Comparison of ENCODE assay signal across 9 mouse cellular contexts in the genomic region with DNA sequence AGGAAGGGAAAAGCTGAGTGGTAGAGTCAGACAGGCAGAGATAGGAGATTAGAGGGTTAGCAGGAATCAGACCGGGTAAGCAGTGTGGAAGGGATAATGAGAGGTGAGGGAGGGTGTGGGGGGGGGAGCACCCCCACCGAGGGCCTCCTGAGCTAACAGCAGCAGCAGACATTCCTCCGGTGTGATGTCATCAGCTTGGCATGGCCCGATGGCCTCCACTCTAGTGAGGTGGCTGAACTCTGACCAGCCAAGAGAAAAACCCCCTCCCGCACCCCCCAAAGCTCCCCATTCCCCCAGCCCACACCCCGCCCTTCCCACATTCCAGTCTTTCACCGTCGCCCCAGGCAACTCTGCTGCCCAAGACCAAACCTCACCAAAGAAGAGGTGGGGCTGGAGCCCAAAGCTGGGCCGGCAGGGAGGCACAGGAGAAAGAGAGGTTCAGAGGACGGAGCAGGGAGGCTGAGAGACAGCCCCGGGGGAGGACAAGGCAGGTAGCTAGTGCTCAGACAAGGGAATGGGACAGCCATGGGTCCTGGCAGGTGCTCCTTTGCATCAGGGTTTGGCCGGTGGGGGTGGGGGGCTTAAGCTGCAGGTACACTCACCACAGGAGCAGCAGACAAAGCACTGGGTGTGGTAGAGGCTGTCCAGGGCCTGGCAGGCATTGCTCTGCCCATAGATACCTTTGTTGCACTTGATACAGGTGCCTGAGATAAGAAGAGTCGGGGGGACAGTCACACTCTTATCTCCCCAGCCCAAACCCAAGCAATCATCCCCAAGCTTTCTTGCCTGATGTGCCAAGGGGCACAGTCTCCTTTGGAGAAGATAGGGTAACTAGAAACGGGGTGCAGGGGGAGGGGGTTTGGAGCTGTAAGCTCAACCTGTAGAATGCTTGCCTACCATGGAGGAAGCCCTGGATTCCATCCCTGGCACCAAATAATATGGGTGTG. TPM values are rescaled to one million over a fixed set of nuclear protein-coding genes. Genes with fewer than 3 reads are reported as not detected.
DNase-seq lines count a peak whose midpoint lies in the region; ATAC-seq and TF ChIP-seq lines count a peak whose summit lies in the region.
"Had no signal": no experiment of that assay in that cellular context is flagged by ENCODE, and none has a peak within 500 bp of the region (broad histone marks: within the 10 kb centered on the region; RNA-seq: fewer than 3 reads in every experiment).

No protein-coding gene starts in this region.

- peak overlapping the region; percentile 98 for H3K4me3 ChIP-seq in embryonic facial prominence, embryonic 11.5 days (ENCODE audit: low read depth, low read length)
- H3K4me3 ChIP-seq in hindbrain, embryonic 16.5 days (ENCODE audit: low read length), result no peak overlapping the region
- no peak overlapping the region for H3K4me3 ChIP-seq in liver, embryonic 14.5 days (ENCODE audit: insufficient read depth in 1 of 2, low read depth in 2 of 2, low read length in 2 of 2)
- 0 out of 2 replicates have a peak overlapping the region, but pooled peaks have one; percentile 9 for H3K4me3 ChIP-seq in neural tube, embryonic 15.5 days (replicated peaks)
- H3K4me3 ChIP-seq: erythroblast, embryonic 14.5 days had no signal

- H3K27me3 ChIP-seq in embryonic facial prominence, embryonic 11.5 days (ENCODE audit: control insufficient read depth, insufficient read depth, low read length), result no peaks in the 10 kb centered on the region
- H3K27me3 ChIP-seq in hindbrain, embryonic 16.5 days (replicated peaks; ENCODE audit: control insufficient read depth, insufficient read depth, low read length), result peaks cover 19% of the 10 kb centered on the region
- H3K27me3 ChIP-seq in liver, embryonic 14.5 days (ENCODE audit: control insufficient read depth, insufficient read depth, low read length), result peaks cover 48% of the 10 kb centered on the region
- peaks cover 36% of the 10 kb centered on the region for H3K27me3 ChIP-seq in neural tube, embryonic 15.5 days (replicated peaks)

- peak; percentile 32 for ATAC-seq in embryonic facial prominence, embryonic 11.5 days (replicated peaks; ENCODE audit: insufficient number of reproducible peaks, low FRiP score, low TSS enrichment, low read depth)
- ATAC-seq in hindbrain, embryonic 16.5 days, result no peak
- ATAC-seq in liver, embryonic 14.5 days (ENCODE audit: insufficient read depth), result peak; percentile 23; the same call in 1 of the 2 replicates
- no peak for ATAC-seq in neural tube, embryonic 15.5 days (ENCODE audit: low FRiP score)
- no peak for ATAC-seq in frontal cortex, adult (ENCODE audit: low TSS enrichment)

- no peaks in the 10 kb centered on the region for H3K9me3 ChIP-seq in embryonic facial prominence, embryonic 11.5 days (replicated peaks; ENCODE audit: control insufficient read depth, low read length)
- no peaks in the 10 kb centered on the region for H3K9me3 ChIP-seq in hindbrain, embryonic 16.5 days (ENCODE audit: control insufficient read depth, low read length)
- no peaks in the 10 kb centered on the region for H3K9me3 ChIP-seq in liver, embryonic 14.5 days (ENCODE audit: control insufficient read depth, low read length)
- no peaks in the 10 kb centered on the region for H3K9me3 ChIP-seq in neural tube, embryonic 15.5 days (replicated peaks)

- WGBS in embryonic facial prominence, embryonic 11.5 days, result 5% methylated on average over 14 of the region's 14 CpGs
- 7% methylated on average over 12 of the region's 14 CpGs for WGBS in hindbrain, embryonic 16.5 days
- 31% methylated on average over 14 of the region's 14 CpGs for WGBS in liver, embryonic 14.5 days (ENCODE audit: insufficient replicate concordance)
- 12% methylated on average over 14 of the region's 14 CpGs for WGBS in neural tube, embryonic 15.5 days

- peaks cover 16% of the 10 kb centered on the region for H3K4me1 ChIP-seq in embryonic facial prominence, embryonic 11.5 days (ENCODE audit: control insufficient read depth, insufficient read depth, low read length)
- H3K4me1 ChIP-seq in hindbrain, embryonic 16.5 days (ENCODE audit: control insufficient read depth, insufficient read depth, low read depth, low read length), result peaks cover 25% of the 10 kb centered on the region
- H3K4me1 ChIP-seq in liver, embryonic 14.5 days (replicated peaks; ENCODE audit: control insufficient read depth in 2 of 2, insufficient read depth in 2 of 2, low read length in 1 of 2), result peaks cover 4 to 18% of the 10 kb centered on the region in 2 experiments; a peak in 3 of 4 replicates
- peaks cover 59% of the 10 kb centered on the region for H3K4me1 ChIP-seq in neural tube, embryonic 15.5 days

- DNase-seq in Muller cell, postnatal 12 days (ENCODE audit: inconsistent ontology term), result peak; percentile 98
- peak; percentile 80 for DNase-seq in embryonic facial prominence, embryonic 11.5 days (ENCODE audit: low spot score)
- DNase-seq in liver, embryonic 14.5 days (ENCODE audit: low read depth in 3 of 3, low spot score in 3 of 3), result no peak
- no peak for DNase-seq in frontal cortex, postnatal 36 days (ENCODE audit: low spot score in 2 of 2)
- no peak for DNase-seq in left cerebral cortex, postnatal 36 days (ENCODE audit: low spot score in 2 of 2)

- peak overlapping the region; percentile 86 for H3K4me2 ChIP-seq in embryonic facial prominence, embryonic 11.5 days (ENCODE audit: low read depth, low read length)
- peak overlapping the region; percentile 20; the same call in 1 of the 2 replicates for H3K4me2 ChIP-seq in hindbrain, embryonic 16.5 days (ENCODE audit: low read length)
- peak overlapping the region; percentile 28 for H3K4me2 ChIP-seq in liver, embryonic 14.5 days (ENCODE audit: low read depth)
- H3K4me2 ChIP-seq in neural tube, embryonic 15.5 days, result peak overlapping the region; percentile 85

- TF ChIP-seq EP300 in liver, embryonic 14.5 days (IDR thresholded peaks at IDR 0.05; ENCODE audit: low read depth), result no peak

- intact Hi-C loops in left cerebral cortex, postnatal 36 days (cut with DNase I), result no loop called here

- peak overlapping the region; percentile 31; the same call in 1 of the 2 replicates for H3K27ac ChIP-seq in embryonic facial prominence, embryonic 11.5 days (replicated peaks; ENCODE audit: low read depth, low read length)
- 0 out of 2 replicates have a peak overlapping the region, but pooled peaks have one; percentile 2 for H3K27ac ChIP-seq in hindbrain, embryonic 16.5 days (ENCODE audit: low read depth, low read length)
- H3K27ac ChIP-seq in liver, embryonic 14.5 days, result no peak overlapping the region
- 0 out of 2 replicates have a peak overlapping the region, but pooled peaks have one; percentile 18 for H3K27ac ChIP-seq in neural tube, embryonic 15.5 days (replicated peaks)

- H3K36me3 ChIP-seq in embryonic facial prominence, embryonic 11.5 days (replicated peaks; ENCODE audit: control insufficient read depth, insufficient read depth, low read depth, low read length), result peaks cover 10% of the 10 kb centered on the region
- H3K36me3 ChIP-seq in hindbrain, embryonic 16.5 days (ENCODE audit: control insufficient read depth, insufficient read depth, low read length), result no peaks in the 10 kb centered on the region
- no peaks in the 10 kb centered on the region for H3K36me3 ChIP-seq in liver, embryonic 14.5 days (replicated peaks; ENCODE audit: control insufficient read depth, insufficient read depth, low read depth)
- no peaks in the 10 kb centered on the region for H3K36me3 ChIP-seq in neural tube, embryonic 15.5 days

- no peak for TF ChIP-seq CTCF in liver, embryonic 14.5 days (IDR thresholded peaks at IDR 0.05; ENCODE audit: low read depth)

- peak overlapping the region; percentile 89 for H3K9ac ChIP-seq in embryonic facial prominence, embryonic 11.5 days (replicated peaks; ENCODE audit: low read length)
- H3K9ac ChIP-seq in hindbrain, embryonic 16.5 days (ENCODE audit: low read depth, low read length), result peak overlapping the region; percentile 18; the same call in 1 of the 2 replicates
- H3K9ac ChIP-seq in liver, embryonic 14.5 days (replicated peaks), result no peak overlapping the region
- no peak overlapping the region for H3K9ac ChIP-seq in neural tube, embryonic 15.5 days (replicated peaks)

RNA-seq across cellular contexts. Expression of a gene that starts 4.3 kb away (rescaled TPM):
- 28.4 and 31.5 TPM in 2 replicates for polyA plus RNA-seq in embryonic facial prominence, embryonic 11.5 days (2014; fragmentation: Nextera tagmentation; extraction: Ambion mirVana)
- polyA plus RNA-seq in hindbrain, embryonic 16.5 days (2015; fragmentation: Nextera tagmentation; extraction: Ambion mirVana), result 4.7 and 6.0 TPM in 2 replicates
- 3.7 TPM in 2 replicates for polyA plus RNA-seq in liver, embryonic 14.5 days (2012; rRNA removed)
- polyA plus RNA-seq in liver, embryonic 14.5 days (2014; fragmentation: Nextera tagmentation; extraction: Ambion mirVana), result 1.0 and 1.8 TPM in 2 replicates
- 6.1 and 12.9 TPM in 2 replicates for polyA plus RNA-seq in neural tube, embryonic 15.5 days (2015; fragmentation: Nextera tagmentation; extraction: Ambion mirVana)
- 1 to 10 TPM; 1.5 to 2.0 TPM for total RNA-seq in left cerebral cortex, postnatal 36 days (2021)
- polyA plus RNA-seq: erythroblast, embryonic 14.5 days had no signal

RNA-seq across cellular contexts. Expression of a gene that starts 18.6 kb away (rescaled TPM):
- 43.4 and 50.2 TPM in 2 replicates for polyA plus RNA-seq in embryonic facial prominence, embryonic 11.5 days (2014; fragmentation: Nextera tagmentation; extraction: Ambion mirVana)
- 19.4 and 20.7 TPM in 2 replicates for polyA plus RNA-seq in hindbrain, embryonic 16.5 days (2015; fragmentation: Nextera tagmentation; extraction: Ambion mirVana)
- polyA plus RNA-seq in liver, embryonic 14.5 days (2012; rRNA removed), result 16.5 and 24.2 TPM in 2 replicates
- 31.6 and 33.7 TPM in 2 replicates for polyA plus RNA-seq in liver, embryonic 14.5 days (2014; fragmentation: Nextera tagmentation; extraction: Ambion mirVana)
- 20.5 and 34.8 TPM in 2 replicates for polyA plus RNA-seq in neural tube, embryonic 15.5 days (2015; fragmentation: Nextera tagmentation; extraction: Ambion mirVana)
- 1 to 10 TPM; 1.6 to 4.7 TPM for total RNA-seq in left cerebral cortex, postnatal 36 days (2021)

RNA-seq across cellular contexts. Expression of a gene that starts 32.7 kb away (rescaled TPM):
- 5.1 and 7.7 TPM in 2 replicates for polyA plus RNA-seq in embryonic facial prominence, embryonic 11.5 days (2014; fragmentation: Nextera tagmentation; extraction: Ambion mirVana)
- 5.4 and 5.5 TPM in 2 replicates for polyA plus RNA-seq in hindbrain, embryonic 16.5 days (2015; fragmentation: Nextera tagmentation; extraction: Ambion mirVana)
- polyA plus RNA-seq in liver, embryonic 14.5 days (2012; rRNA removed), result 2.2 and 4.3 TPM in 2 replicates
- 1.1 and 1.9 TPM in 2 replicates for polyA plus RNA-seq in liver, embryonic 14.5 days (2014; fragmentation: Nextera tagmentation; extraction: Ambion mirVana)
- 4.4 and 6.5 TPM in 2 replicates for polyA plus RNA-seq in neural tube, embryonic 15.5 days (2015; fragmentation: Nextera tagmentation; extraction: Ambion mirVana)
- 1 to 10 TPM; 6.6 to 8.4 TPM for total RNA-seq in left cerebral cortex, postnatal 36 days (2021)

RNA-seq across cellular contexts. Expression of a gene that starts 44.8 kb away (rescaled TPM):
- 404 and 462 TPM in 2 replicates for polyA plus RNA-seq in embryonic facial prominence, embryonic 11.5 days (2014; fragmentation: Nextera tagmentation; extraction: Ambion mirVana)
- 445 and 467 TPM in 2 replicates for polyA plus RNA-seq in hindbrain, embryonic 16.5 days (2015; fragmentation: Nextera tagmentation; extraction: Ambion mirVana)
- polyA plus RNA-seq in liver, embryonic 14.5 days (2012; rRNA removed), result 95.4 and 111 TPM in 2 replicates
- polyA plus RNA-seq in liver, embryonic 14.5 days (2014; fragmentation: Nextera tagmentation; extraction: Ambion mirVana), result 205 and 223 TPM in 2 replicates
- polyA plus RNA-seq in neural tube, embryonic 15.5 days (2015; fragmentation: Nextera tagmentation; extraction: Ambion mirVana), result 446 and 448 TPM in 2 replicates
- total RNA-seq in left cerebral cortex, postnatal 36 days (2021), result 100 to 1,000 TPM; 164 to 176 TPM

RNA-seq across cellular contexts. Expression of a gene that starts 48.2 kb away (rescaled TPM):
- not detected in 2 replicates for polyA plus RNA-seq in embryonic facial prominence, embryonic 11.5 days (2014; fragmentation: Nextera tagmentation; extraction: Ambion mirVana)
- polyA plus RNA-seq in hindbrain, embryonic 16.5 days (2015; fragmentation: Nextera tagmentation; extraction: Ambion mirVana), result 0.16 and 0.37 TPM in 2 replicates
- polyA plus RNA-seq in liver, embryonic 14.5 days (2012; rRNA removed), result not detected in 2 replicates
- polyA plus RNA-seq in liver, embryonic 14.5 days (2014; fragmentation: Nextera tagmentation; extraction: Ambion mirVana), result 0.03 TPM in 1 of 2 replicates, not detected in the other
- 0.04 and 27.8 TPM in 2 replicates for polyA plus RNA-seq in neural tube, embryonic 15.5 days (2015; fragmentation: Nextera tagmentation; extraction: Ambion mirVana)
- under 1 TPM; 0.27 to 0.30 TPM for total RNA-seq in left cerebral cortex, postnatal 36 days (2021)
- polyA plus RNA-seq: erythroblast, embryonic 14.5 days had no signal

Comparison
In these comparisons a context has a peak if more than half of its experiments do, and no peak if none do; other contexts are left out.
1. DNase-seq: peak in Muller cell, postnatal 12 days (single experiment) and embryonic facial prominence, embryonic 11.5 days (single experiment); none in liver, embryonic 14.5 days (0 of 3), frontal cortex, postnatal 36 days (0 of 2) and left cerebral cortex, postnatal 36 days (0 of 2).
2. ATAC-seq: peak in embryonic facial prominence, embryonic 11.5 days (single experiment) and liver, embryonic 14.5 days (single experiment); none in hindbrain, embryonic 16.5 days (single experiment), neural tube, embryonic 15.5 days (single experiment) and frontal cortex, adult (single experiment).
3. H3K4me2 ChIP-seq: peak in every context shown above with its lines; median percentile 86 in embryonic facial prominence, embryonic 11.5 days; 85 in neural tube, embryonic 15.5 days; 28 in liver, embryonic 14.5 days; 20 in hindbrain, embryonic 16.5 days.
4. H3K4me3 ChIP-seq: peak in embryonic facial prominence, embryonic 11.5 days (single experiment) and neural tube, embryonic 15.5 days (single experiment); none in hindbrain, embryonic 16.5 days (single experiment) and liver, embryonic 14.5 days (0 of 2).
5. H3K9ac ChIP-seq: peak in embryonic facial prominence, embryonic 11.5 days (single experiment) and hindbrain, embryonic 16.5 days (single experiment); none in liver, embryonic 14.5 days (single experiment) and neural tube, embryonic 15.5 days (single experiment).